Mouse (Mus musculus): ENCODE measurements around the gene Slc25a1. TPM values are rescaled to one million over a fixed set of nuclear protein-coding genes. Genes with fewer than 3 reads are reported as not detected.

The Slc25a1 gene
- total RNA-seq, 2 experiments from 2014 or later: 3.2 to 4.7 TPM

Other genes starting within 250 kb of the Slc25a1 start
- 10 to 100 TPM; 17.5 to 20.1 TPM for gene Med15, start 195.3 kb downstream of the Slc25a1 start, total RNA-seq (2021)
- 10 to 100 TPM; 21.8 to 23.4 TPM for gene Klhl22, start 168.6 kb downstream of the Slc25a1 start, total RNA-seq (2021)
- gene Scarf2, start 130.9 kb downstream of the Slc25a1 start, total RNA-seq (2021): 1 to 10 TPM; 2.6 to 4.0 TPM
- not detected for gene B830017H08Rik, start 95.1 kb downstream of the Slc25a1 start, total RNA-seq (2021)
- gene Car15, start 89.9 kb downstream of the Slc25a1 start, total RNA-seq (2021): 1 to 10 TPM in 1 of 2 experiments, under 1 TPM in 1; 0.87 to 1.2 TPM
- under 1 TPM; 0.05 to 0.09 TPM for gene Gm20518, start 36.5 kb downstream of the Slc25a1 start, total RNA-seq (2021)
- under 1 TPM in 1 of 2 experiments, not detected in 1; 0.07 TPM for gene Tssk1, start 34.0 kb downstream of the Slc25a1 start, total RNA-seq (2021)
- 10 to 100 TPM; 20.3 to 21.4 TPM for gene Dgcr2, start 29.7 kb downstream of the Slc25a1 start, total RNA-seq (2021)
- gene Tssk2, start 29.6 kb downstream of the Slc25a1 start, total RNA-seq (2021): not detected
- gene Ess2, start 16.9 kb downstream of the Slc25a1 start, total RNA-seq (2021): 1 to 10 TPM; 5.7 to 6.0 TPM
- not detected for gene Gsc2, start 13.2 kb downstream of the Slc25a1 start, total RNA-seq (2021)
- not detected for gene Vpreb2, start 52.2 kb upstream of the Slc25a1 start, total RNA-seq (2021)
- gene Dgcr6, start 124.6 kb upstream of the Slc25a1 start, total RNA-seq (2021): 10 to 100 TPM; 46.9 to 50.4 TPM
- 10 to 100 TPM in 1 of 2 experiments, 1 to 10 TPM in 1; 4.6 to 11.1 TPM for gene Prodh, start 162.0 kb upstream of the Slc25a1 start, total RNA-seq (2021)
- gene Rtn4r, start 199.4 kb upstream of the Slc25a1 start, total RNA-seq (2021): under 1 TPM in 1 of 2 experiments, not detected in 1; 0.11 TPM